In the genomic region with DNA sequence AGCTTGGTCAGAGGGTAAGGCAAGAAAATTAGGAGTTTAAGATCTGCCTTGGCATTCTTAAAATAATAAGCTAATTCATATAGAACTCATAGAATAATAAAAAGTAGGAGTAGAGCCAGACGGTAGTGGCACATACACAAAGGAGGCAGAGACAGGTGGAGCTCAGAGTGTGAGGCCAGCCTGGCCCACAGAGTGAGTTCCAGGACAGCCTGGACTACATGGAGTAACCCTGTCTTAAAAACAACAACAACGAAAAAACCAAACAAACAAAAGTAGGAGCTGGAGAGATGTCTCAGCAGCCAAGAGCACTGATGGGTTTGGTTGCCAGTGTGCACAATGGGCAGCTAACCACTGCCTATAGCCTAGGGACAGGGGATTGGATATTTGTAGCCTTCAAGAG, we compare ENCODE assay signal across 21 mouse cellular contexts. TPM values are rescaled to one million over a fixed set of nuclear protein-coding genes. Genes with fewer than 3 reads are reported as not detected.
A peak's percentile ranks its signal among the peaks of the same experiment; 100 is the strongest.
DNase-seq lines count a peak whose midpoint lies in the region; ATAC-seq and TF ChIP-seq lines count a peak whose summit lies in the region.
"Had no signal": no experiment of that assay in that cellular context is flagged by ENCODE, and none has a peak within 500 bp of the region (broad histone marks: within the 10 kb centered on the region; RNA-seq: fewer than 3 reads in every experiment).

No protein-coding gene starts in this region.

- no peak overlapping the region for H3K4me3 ChIP-seq in intestine, embryonic 14.5 days (ENCODE audit: low read depth, low read length)
- H3K4me3 ChIP-seq in intestine, postnatal 0 days (ENCODE audit: low read depth, low read length) = no peak overlapping the region
- H3K4me3 ChIP-seq in intestine, embryonic 15.5 days (replicated peaks) = no peak overlapping the region
- no peak overlapping the region for H3K4me3 ChIP-seq in midbrain, postnatal 0 days (ENCODE audit: low read depth, low read length)

- no peak overlapping the region for H3K4me2 ChIP-seq in intestine, embryonic 14.5 days (ENCODE audit: low read length)
- H3K4me2 ChIP-seq in intestine, postnatal 0 days (replicated peaks; ENCODE audit: low read depth) = no peak overlapping the region
- H3K4me2 ChIP-seq in intestine, embryonic 15.5 days (replicated peaks) = no peak overlapping the region
- no peak overlapping the region for H3K4me2 ChIP-seq in midbrain, postnatal 0 days (ENCODE audit: low read depth, low read length, poor library complexity, severe bottlenecking)

- 0 out of 2 replicates have a peak, but pooled peaks cover 3% of the 10 kb centered on the region for H3K4me1 ChIP-seq in intestine, embryonic 14.5 days (replicated peaks; ENCODE audit: control insufficient read depth, insufficient read depth, low read length)
- H3K4me1 ChIP-seq in intestine, postnatal 0 days (replicated peaks; ENCODE audit: control insufficient read depth, insufficient read depth, low read length) = 0 out of 2 replicates have a peak, but pooled peaks cover 6% of the 10 kb centered on the region
- H3K4me1 ChIP-seq in intestine, embryonic 15.5 days (replicated peaks) = peaks cover 4% of the 10 kb centered on the region; the same call in 1 of the 2 replicates
- no peaks in the 10 kb centered on the region for H3K4me1 ChIP-seq in midbrain, postnatal 0 days (ENCODE audit: insufficient read depth, low read length)

- no peaks in the 10 kb centered on the region for H3K27me3 ChIP-seq in intestine, embryonic 14.5 days (replicated peaks; ENCODE audit: control insufficient read depth, insufficient read depth, low read length)
- H3K27me3 ChIP-seq in intestine, postnatal 0 days (replicated peaks; ENCODE audit: control insufficient read depth, insufficient read depth, low read length) = no peaks in the 10 kb centered on the region
- no peaks in the 10 kb centered on the region for H3K27me3 ChIP-seq in intestine, embryonic 15.5 days (replicated peaks)
- H3K27me3 ChIP-seq in midbrain, postnatal 0 days (ENCODE audit: insufficient read depth, low read length) = no peaks in the 10 kb centered on the region
- H3K27me3 ChIP-seq: limb, embryonic 15.5 days had no signal

- no peak overlapping the region for H3K9ac ChIP-seq in intestine, embryonic 14.5 days (ENCODE audit: low read length)
- H3K9ac ChIP-seq in intestine, postnatal 0 days (ENCODE audit: low read depth, low read length) = no peak overlapping the region
- H3K9ac ChIP-seq in intestine, embryonic 15.5 days = no peak overlapping the region
- no peak overlapping the region for H3K9ac ChIP-seq in midbrain, postnatal 0 days (replicated peaks; ENCODE audit: low read length, poor library complexity, severe bottlenecking)
- H3K9ac ChIP-seq: limb, embryonic 15.5 days had no signal

- no peaks in the 10 kb centered on the region for H3K36me3 ChIP-seq in intestine, embryonic 14.5 days (ENCODE audit: control insufficient read depth, insufficient read depth, low read length)
- H3K36me3 ChIP-seq in intestine, postnatal 0 days (ENCODE audit: control insufficient read depth, insufficient read depth) = no peaks in the 10 kb centered on the region
- H3K36me3 ChIP-seq in intestine, embryonic 15.5 days = no peaks in the 10 kb centered on the region
- H3K36me3 ChIP-seq in midbrain, postnatal 0 days (ENCODE audit: insufficient read depth, low read length) = no peaks in the 10 kb centered on the region
- H3K36me3 ChIP-seq: limb, embryonic 15.5 days had no signal

- 0 out of 2 replicates have a peak, but pooled peaks have one; percentile 37 for ATAC-seq in intestine, embryonic 14.5 days (replicated peaks; ENCODE audit: low FRiP score, low TSS enrichment, low read depth)
- no peak for ATAC-seq in intestine, postnatal 0 days
- ATAC-seq in intestine, embryonic 15.5 days = 0 out of 2 replicates have a peak, but pooled peaks have one; percentile 4
- peak; percentile 45; the same call in 1 of the 2 replicates for ATAC-seq in midbrain, postnatal 0 days (ENCODE audit: low FRiP score)

- no peak overlapping the region for H3K27ac ChIP-seq in intestine, embryonic 14.5 days (ENCODE audit: low read depth)
- H3K27ac ChIP-seq in intestine, postnatal 0 days (ENCODE audit: low read depth, low read length) = no peak overlapping the region
- H3K27ac ChIP-seq in intestine, embryonic 15.5 days = no peak overlapping the region
- peak overlapping the region; percentile 6; the same call in 1 of the 2 replicates for H3K27ac ChIP-seq in midbrain, postnatal 0 days (ENCODE audit: low read depth, low read length)
- H3K27ac ChIP-seq: limb, embryonic 15.5 days had no signal

- 68% methylated on average over 2 of the region's 2 CpGs for WGBS in intestine, embryonic 14.5 days
- 79% methylated on average over 2 of the region's 2 CpGs for WGBS in intestine, postnatal 0 days
- 68% methylated on average over 2 of the region's 2 CpGs for WGBS in intestine, embryonic 15.5 days
- WGBS in midbrain, postnatal 0 days = 73% methylated on average over 2 of the region's 2 CpGs

- no peaks in the 10 kb centered on the region for H3K9me3 ChIP-seq in intestine, embryonic 14.5 days (ENCODE audit: control insufficient read depth, low read length)
- H3K9me3 ChIP-seq in intestine, postnatal 0 days (ENCODE audit: control insufficient read depth) = no peaks in the 10 kb centered on the region
- H3K9me3 ChIP-seq in intestine, embryonic 15.5 days = no peaks in the 10 kb centered on the region
- no peaks in the 10 kb centered on the region for H3K9me3 ChIP-seq in midbrain, postnatal 0 days (ENCODE audit: low read length)
- H3K9me3 ChIP-seq: limb, embryonic 15.5 days had no signal

- no peak for TF ChIP-seq CTCF in intestine, postnatal 0 days (IDR thresholded peaks at IDR 0.05; ENCODE audit: low read depth)
- TF ChIP-seq CTCF in midbrain, postnatal 0 days (IDR thresholded peaks at IDR 0.05) = no peak

- DNase-seq in cerebellum, adult 9-10 months = peak; percentile 52
- DNase-seq in cerebellum, adult 8-10 months = no peak
- DNase-seq in intestine, embryonic 14.5 days (ENCODE audit: low spot score) = no peak
- no peak for DNase-seq in midbrain, postnatal 0 days (ENCODE audit: low spot score)
- no peak for DNase-seq in spleen, postnatal 14 days (ENCODE audit: low spot score in 2 of 2)
- DNase-seq in adipocyte (ENCODE audit: low spot score) = no peak
- DNase-seq: thymus, adult 18-20 months had no signal

RNA-seq across cellular contexts. Expression of gene Polr2i, which starts 14.5 kb away (rescaled TPM):
- 159 and 161 TPM in 2 replicates for polyA plus RNA-seq in intestine, embryonic 14.5 days (2014; fragmentation: Nextera tagmentation; extraction: Ambion mirVana)
- 84.6 and 91.2 TPM in 2 replicates for polyA plus RNA-seq in intestine, postnatal 0 days (2015; fragmentation: Nextera tagmentation; extraction: Ambion mirVana)
- polyA plus RNA-seq in intestine, embryonic 15.5 days (2015; fragmentation: Nextera tagmentation; extraction: Ambion mirVana) = 115 and 116 TPM in 2 replicates
- 93.3 and 126 TPM in 2 replicates for total RNA-seq in midbrain, postnatal 0 days (2014; rRNA removed)
- 190 and 196 TPM in 2 replicates for polyA plus RNA-seq in midbrain, postnatal 0 days (2015; fragmentation: Nextera tagmentation; extraction: Ambion mirVana)

RNA-seq across cellular contexts. Expression of gene Tbcb, which starts 14.8 kb away (rescaled TPM):
- polyA plus RNA-seq in intestine, embryonic 14.5 days (2014; fragmentation: Nextera tagmentation; extraction: Ambion mirVana) = 147 and 157 TPM in 2 replicates
- polyA plus RNA-seq in intestine, postnatal 0 days (2015; fragmentation: Nextera tagmentation; extraction: Ambion mirVana) = 159 and 160 TPM in 2 replicates
- 136 and 148 TPM in 2 replicates for polyA plus RNA-seq in intestine, embryonic 15.5 days (2015; fragmentation: Nextera tagmentation; extraction: Ambion mirVana)
- 127 and 149 TPM in 2 replicates for total RNA-seq in midbrain, postnatal 0 days (2014; rRNA removed)
- 483 and 527 TPM in 2 replicates for polyA plus RNA-seq in midbrain, postnatal 0 days (2015; fragmentation: Nextera tagmentation; extraction: Ambion mirVana)

RNA-seq across cellular contexts. Expression of gene Ovol3, which starts 18.2 kb away (rescaled TPM):
- polyA plus RNA-seq in intestine, embryonic 14.5 days (2014; fragmentation: Nextera tagmentation; extraction: Ambion mirVana) = not detected in 2 replicates
- polyA plus RNA-seq in intestine, postnatal 0 days (2015; fragmentation: Nextera tagmentation; extraction: Ambion mirVana) = not detected in 2 replicates
- not detected in 2 replicates for polyA plus RNA-seq in intestine, embryonic 15.5 days (2015; fragmentation: Nextera tagmentation; extraction: Ambion mirVana)
- not detected in 2 replicates for total RNA-seq in midbrain, postnatal 0 days (2014; rRNA removed)
- polyA plus RNA-seq in midbrain, postnatal 0 days (2015; fragmentation: Nextera tagmentation; extraction: Ambion mirVana) = not detected in 2 replicates
- total RNA-seq: adrenal gland, adult 8-10 months; gastrocnemius, adult 8-10 months; heart, adult 8-10 months; layer of hippocampus, postnatal 14 days; left cerebral cortex, postnatal 14 days; megakaryocyte-erythroid progenitor cell, adult 5-6 weeks; MEL had no signal
- polyA plus RNA-seq: cortical plate, adult 2 months; kidney, embryonic 14.5 days; large intestine, adult 2 months; urinary bladder, adult 2 months had no signal

RNA-seq across cellular contexts. Expression of gene Capns1, which starts 18.7 kb away (rescaled TPM):
- 81.9 and 85.4 TPM in 2 replicates for polyA plus RNA-seq in intestine, embryonic 14.5 days (2014; fragmentation: Nextera tagmentation; extraction: Ambion mirVana)
- 85.5 and 87.1 TPM in 2 replicates for polyA plus RNA-seq in intestine, postnatal 0 days (2015; fragmentation: Nextera tagmentation; extraction: Ambion mirVana)
- 83.7 and 101 TPM in 2 replicates for polyA plus RNA-seq in intestine, embryonic 15.5 days (2015; fragmentation: Nextera tagmentation; extraction: Ambion mirVana)
- total RNA-seq in midbrain, postnatal 0 days (2014; rRNA removed) = 201 and 272 TPM in 2 replicates
- 58.0 and 62.4 TPM in 2 replicates for polyA plus RNA-seq in midbrain, postnatal 0 days (2015; fragmentation: Nextera tagmentation; extraction: Ambion mirVana)

RNA-seq across cellular contexts. Expression of gene Cox7a1, which starts 33.3 kb away (rescaled TPM):
- polyA plus RNA-seq in intestine, embryonic 14.5 days (2014; fragmentation: Nextera tagmentation; extraction: Ambion mirVana) = 5.8 and 11.3 TPM in 2 replicates
- polyA plus RNA-seq in intestine, postnatal 0 days (2015; fragmentation: Nextera tagmentation; extraction: Ambion mirVana) = 54.1 and 60.2 TPM in 2 replicates
- polyA plus RNA-seq in intestine, embryonic 15.5 days (2015; fragmentation: Nextera tagmentation; extraction: Ambion mirVana) = 30.7 and 34.3 TPM in 2 replicates
- total RNA-seq in midbrain, postnatal 0 days (2014; rRNA removed) = not detected in 2 replicates
- polyA plus RNA-seq in midbrain, postnatal 0 days (2015; fragmentation: Nextera tagmentation; extraction: Ambion mirVana) = 7.3 and 8.8 TPM in 2 replicates
